Mouse (Mus musculus): Measurements from ENCODE around the gene Asic4.

DNA sequence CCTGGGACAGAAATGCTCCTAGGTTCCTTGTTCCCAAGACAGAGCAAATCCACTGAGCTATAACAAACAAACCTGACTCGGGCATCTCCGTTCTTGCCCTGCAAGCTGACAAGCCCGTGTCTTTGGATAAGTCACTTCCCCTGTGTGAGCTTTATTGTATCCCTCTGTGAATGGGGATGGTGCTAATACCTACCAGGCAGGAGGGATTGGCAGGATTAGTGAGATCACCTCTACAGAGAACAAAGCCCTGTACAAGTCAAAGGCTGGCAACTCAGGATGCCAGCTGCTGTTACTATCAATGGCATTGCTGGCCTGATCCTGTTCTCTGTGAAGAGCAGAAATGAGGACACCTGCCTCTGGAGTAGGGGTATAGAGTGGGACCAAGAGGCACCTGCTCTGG lies 44.7 kb upstream of the Asic4 start:
- no peak for TF ChIP-seq POLR2A (IDR thresholded peaks at IDR 0.05; ENCODE audit: insufficient read depth, low read depth, low read length)
- TF ChIP-seq CTCF (IDR thresholded peaks at IDR 0.05; ENCODE audit: insufficient read depth, low read depth, low read length) = no peak
